Mouse (Mus musculus): ENCODE data around the gene Clec12b.

The Clec12b gene

DNA sequence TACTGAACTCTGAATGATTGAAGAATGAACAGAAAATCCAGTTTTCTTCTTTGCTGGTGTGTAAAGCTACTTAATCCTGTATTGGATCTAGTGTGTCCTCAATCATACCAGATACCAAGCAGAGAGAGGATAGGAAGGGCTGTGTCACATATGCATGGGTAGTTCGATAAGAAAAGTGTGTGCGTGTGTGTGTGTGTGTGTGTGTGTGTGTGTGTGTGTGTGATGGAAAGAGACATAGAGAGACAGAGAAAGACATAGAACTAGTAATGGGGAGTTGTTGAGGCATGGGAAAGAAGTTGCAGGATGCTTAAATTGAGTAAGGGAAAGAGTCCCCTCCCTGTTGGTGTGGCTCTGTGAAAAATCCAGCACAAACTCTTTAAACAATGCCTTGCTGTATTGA is at the start of gene Clec12b:
Clec12b (minus strand) TSS at position 101 of the 400 bp plus-strand sequence.
- DNase-seq (ENCODE audit: low read depth, low spot score) = no peak

DNA sequence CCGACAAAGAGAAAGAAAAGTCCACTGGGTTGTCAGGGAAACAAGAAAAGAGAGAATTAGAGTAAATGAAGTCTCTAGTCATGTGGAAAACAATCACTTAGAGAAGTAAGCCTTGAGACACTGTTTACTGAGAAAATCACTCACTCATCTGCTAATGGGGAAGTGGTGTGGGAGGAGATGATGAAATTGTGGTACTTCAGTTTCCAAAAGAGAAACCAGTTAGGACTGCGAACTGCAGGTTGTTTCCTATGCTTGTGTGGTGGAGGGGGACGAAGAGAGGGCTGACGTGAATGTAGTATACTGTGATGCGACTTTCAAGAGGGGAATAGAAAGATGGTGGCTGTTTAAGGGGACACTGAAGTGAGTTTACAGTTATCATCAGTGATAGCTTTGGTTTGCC is 48.6 kb upstream of the Clec12b start:
- DNase-seq (ENCODE audit: low read depth, low spot score) = no peak

DNA sequence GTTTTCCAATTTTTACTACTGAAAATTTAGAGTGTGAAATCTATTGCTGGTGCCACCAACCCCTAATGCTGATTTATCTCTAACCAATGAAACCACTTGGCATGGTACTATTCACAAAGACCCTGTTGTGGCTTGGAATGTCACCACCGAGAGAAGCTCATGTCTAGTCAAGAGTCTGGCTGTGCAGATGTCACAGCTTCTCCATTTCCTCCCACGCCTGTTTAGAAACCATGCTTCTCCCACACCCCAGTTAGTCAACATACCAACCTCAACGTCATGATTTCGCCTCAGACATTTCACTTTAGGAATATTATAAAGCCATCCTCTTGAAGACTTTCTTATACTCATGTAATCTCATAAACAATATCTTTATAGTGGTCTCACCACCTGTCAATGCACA is 41.6 kb upstream of the Clec12b start:
- DNase-seq (ENCODE audit: low read depth, low spot score) = no peak

DNA sequence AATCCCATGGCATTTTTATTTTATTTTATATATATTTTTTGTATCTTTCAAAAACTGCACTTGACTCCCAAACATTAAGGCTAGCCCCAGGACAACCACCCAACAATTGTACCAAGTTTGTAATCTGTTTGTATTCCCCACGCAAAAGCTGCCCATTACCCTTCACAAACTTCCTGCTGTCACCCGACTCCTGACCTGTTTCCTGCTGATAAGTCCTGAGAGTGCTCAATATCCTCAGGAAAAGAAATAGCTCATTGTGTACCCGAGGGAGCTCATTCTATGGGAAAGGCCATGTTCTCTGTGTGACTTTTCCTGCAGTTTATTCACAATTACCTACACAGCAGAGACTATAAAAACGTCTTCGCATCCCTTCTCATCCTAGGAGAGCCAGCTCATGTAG is 40.1 kb upstream of the Clec12b start:
- no peak for DNase-seq (ENCODE audit: low read depth, low spot score)

DNA sequence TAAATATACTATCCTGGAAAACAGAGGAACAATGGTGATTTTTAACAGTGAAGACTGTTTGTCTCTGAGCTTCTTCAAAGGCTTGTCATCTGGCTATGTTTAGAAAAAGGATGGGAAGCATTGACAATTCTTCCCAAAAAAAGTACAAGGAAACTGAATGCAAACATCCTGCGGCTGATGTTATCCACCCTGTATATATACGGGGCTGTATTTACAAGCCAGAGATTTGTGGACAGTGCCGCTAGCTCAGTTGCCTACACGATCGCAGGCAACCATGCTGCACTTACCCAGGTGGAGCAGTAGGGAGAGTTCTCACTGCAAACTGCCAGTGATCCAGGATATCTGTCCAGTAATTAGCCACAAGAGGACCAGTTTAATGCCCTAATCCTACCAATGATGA is 39.5 kb upstream of the Clec12b start:
- no peak for DNase-seq (ENCODE audit: low read depth, low spot score)

DNA sequence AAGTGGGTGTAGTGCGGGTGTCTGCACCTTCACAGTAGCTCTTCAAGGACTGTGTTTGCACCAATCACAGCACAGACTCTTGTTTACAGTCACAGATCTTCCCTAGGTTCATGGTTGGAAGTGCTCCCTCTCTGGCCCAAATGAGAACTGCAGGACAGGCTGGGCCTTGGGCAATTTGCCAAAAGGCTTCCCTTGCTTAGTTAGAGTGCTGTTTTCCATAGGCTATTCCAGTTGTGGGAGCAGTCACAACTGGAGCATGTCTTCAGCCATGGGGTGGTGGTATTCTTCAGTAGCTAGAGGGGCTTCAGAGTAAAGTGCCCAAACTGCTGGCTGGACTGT is 38.0 kb upstream of the Clec12b start:
- DNase-seq (ENCODE audit: low read depth, low spot score) = peak; percentile 34

DNA sequence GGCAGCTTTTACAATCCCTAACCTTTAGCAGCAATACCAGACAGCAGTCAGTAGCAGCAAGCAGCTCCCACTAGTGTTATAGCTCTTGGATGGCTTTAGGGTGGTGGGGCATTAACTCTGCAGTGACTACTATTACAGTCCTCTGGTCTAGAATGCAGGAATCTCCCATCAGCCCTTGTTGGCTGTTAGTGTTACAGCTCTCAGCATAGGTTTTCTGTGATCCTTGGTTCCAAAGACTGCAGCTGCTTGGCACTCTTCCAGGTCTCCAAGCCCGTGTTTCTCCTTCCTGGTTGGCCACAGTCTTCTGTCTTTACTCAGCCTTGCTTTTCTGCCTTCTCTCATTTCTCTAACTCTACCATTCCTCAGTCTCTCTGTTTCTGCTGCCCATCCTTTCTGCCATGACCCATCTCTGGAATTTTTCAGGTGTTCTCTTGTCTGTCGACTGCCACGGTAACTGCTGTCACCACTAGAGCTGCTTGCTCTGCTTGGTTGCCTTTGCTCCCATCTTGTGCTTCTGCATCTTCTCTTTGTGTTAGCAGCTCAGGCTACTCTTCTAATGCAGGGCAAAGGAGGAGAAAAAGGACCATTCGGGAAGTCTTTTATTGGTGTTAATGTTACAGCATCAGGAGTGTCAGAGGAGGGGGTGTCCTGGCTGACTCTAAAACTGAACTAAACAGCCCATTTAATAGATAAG is 37.5 kb upstream of the Clec12b start:
- DNase-seq (ENCODE audit: low read depth, low spot score) = no peak

DNA sequence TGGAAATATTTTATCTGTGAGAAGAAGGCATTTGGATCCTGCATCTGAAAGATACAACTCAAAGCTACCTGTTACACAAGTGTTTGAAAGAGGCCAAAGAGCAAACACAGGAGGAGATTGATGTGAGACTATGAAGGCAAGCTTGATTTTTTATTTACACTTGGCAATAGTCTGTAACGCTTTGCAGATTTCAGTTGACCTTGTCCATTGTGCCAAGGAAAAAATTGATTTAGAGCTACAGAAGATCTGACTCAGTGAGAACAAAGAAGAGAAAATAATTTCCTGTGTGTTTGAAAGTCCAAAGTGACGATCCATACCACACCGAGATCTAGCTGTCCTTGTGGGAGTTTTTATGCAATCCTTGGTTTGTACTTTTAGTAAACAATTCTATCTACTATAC is 36.6 kb upstream of the Clec12b start:
- no peak for DNase-seq (ENCODE audit: low read depth, low spot score)

DNA sequence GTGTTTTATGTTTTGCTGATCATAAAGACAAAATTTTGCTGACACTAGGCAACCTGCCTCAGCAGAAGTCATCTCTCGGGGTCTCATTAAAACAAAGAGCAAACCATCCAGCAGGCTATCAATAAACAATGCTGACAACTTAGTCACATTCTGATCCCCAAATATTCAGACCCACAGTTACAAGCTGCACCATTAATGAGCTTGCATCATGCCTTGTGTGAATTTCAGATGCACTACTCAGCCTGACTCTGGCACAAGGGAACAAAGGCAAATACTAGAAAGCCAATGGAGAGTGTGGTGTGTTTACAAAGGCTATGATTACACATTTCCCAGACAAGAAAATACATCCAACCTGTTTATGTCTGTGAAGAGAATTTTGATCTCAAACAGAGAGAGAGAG is 28.5 kb upstream of the Clec12b start:
- no peak for DNase-seq (ENCODE audit: low read depth, low spot score)

DNA sequence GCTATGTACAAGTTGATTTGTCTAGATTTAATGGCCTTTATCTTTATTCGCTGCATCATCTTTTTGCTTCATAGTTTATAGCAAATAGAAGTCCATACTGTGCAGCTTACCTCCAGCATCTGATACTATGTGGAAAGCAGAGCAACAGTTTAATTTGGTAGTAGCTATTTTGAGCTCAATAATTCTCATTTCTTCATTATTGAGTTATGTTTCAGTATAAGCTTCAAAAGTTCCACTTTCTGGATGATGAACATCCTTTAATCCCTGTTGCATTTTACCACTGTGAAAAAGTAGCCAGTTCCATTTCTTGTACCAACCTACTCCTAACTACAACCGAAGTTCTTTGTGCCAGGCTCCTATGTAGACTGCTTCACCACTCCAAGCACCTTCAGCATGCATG is 22.9 kb upstream of the Clec12b start, which contains the start of gene Clec9a:
Clec9a (plus strand) TSS at position 301 of the 400 bp plus-strand sequence.
- DNase-seq (ENCODE audit: low read depth, low spot score) = no peak

DNA sequence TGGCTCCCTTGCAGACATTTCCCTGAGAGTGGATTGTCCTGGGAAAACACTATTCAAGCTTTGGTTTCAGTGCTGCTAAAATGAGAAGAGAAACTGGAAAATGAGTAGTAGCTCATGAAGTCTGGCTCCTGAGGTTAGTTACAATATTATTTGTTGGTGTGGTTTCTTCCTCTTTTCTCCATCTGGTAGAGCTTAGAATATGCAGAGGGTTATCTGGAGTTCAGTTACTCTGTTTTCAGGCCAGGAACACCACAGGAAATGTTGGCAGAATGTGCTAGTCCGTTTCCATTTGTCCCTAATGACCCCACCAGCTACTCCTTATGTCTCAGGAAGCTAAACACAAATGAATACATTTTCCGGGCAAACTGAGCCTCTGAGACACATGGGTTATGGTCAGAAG is 21.6 kb upstream of the Clec12b start:
- DNase-seq (ENCODE audit: low read depth, low spot score) = no peak

DNA sequence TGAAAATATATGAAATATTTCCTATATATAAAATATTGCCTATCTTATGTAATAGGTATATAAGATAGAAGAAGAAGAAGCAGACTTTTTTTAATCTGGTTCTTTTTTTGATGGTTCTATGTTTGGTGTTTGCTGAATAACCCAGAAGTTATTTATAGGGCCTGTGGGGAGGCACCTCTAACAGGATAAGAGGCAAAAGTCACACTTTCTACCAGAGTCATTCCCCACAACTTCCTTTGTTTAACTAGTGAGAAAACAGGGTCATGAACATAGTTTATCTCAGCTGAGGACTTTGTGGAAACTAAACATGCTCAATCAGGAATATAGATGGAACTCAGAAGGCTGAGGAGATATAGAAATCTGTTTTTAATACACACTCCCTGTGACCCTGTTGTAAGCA is 20.3 kb upstream of the Clec12b start:
- DNase-seq (ENCODE audit: low read depth, low spot score) = no peak

DNA sequence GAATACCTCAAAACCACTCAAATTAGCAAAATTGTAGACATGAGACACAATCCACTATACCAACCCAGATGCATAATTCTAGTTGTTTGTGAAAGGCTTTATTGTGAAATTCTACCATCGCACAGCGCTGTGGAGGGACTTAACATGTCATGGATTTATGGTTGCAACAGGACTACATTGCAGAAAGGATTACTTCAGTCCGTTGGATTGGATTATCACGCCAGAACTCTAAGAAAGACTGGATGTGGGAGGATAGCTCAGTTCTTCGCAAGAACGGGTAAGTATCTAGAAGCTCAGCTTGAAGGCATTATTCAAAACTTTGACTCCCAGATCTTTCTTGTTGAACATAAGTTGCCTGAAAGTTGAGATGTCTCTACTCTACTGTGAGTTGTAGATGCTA is 17.7 kb upstream of the Clec12b start:
- no peak for DNase-seq (ENCODE audit: low read depth, low spot score)

DNA sequence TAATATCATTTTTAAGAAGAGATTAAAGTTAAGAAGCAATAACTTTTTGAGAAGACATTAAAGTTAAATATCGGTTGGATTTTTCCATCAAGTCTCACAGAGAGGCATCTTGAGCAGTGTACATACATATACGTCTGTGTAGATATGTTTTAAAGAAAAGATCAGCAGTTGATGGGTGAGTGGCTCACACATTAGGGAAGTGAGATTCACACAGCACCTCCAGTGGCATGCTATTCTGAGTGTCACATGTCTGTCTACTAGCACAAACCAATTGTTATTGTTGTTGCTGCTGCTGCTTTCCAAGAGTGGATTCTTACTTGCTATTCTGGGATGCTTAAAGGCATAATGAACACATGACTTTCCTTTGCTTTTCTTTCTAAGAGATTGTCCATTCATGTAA is 16.7 kb upstream of the Clec12b start:
- DNase-seq (ENCODE audit: low read depth, low spot score) = no peak

DNA sequence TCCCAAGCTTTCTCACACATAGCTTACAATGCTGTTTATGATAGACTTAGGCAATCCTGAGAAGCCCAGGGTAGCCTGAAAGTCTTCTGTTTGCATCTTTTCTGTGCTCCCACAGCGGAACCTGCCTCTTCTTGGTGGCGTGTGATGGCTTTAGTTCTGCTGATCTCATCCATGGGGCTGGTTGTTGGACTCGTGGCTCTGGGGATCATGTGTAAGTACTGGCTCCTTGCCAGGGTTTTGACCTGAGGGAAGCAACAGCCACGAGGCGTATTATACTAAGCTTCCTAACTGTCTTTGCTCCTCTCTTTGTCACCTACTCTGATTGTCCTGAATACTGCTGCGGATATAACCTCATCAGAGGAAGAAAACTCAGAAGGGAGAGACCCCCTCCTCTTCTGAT is 14.3 kb upstream of the Clec12b start:
- peak; percentile 8 for DNase-seq (ENCODE audit: low read depth, low spot score)

DNA sequence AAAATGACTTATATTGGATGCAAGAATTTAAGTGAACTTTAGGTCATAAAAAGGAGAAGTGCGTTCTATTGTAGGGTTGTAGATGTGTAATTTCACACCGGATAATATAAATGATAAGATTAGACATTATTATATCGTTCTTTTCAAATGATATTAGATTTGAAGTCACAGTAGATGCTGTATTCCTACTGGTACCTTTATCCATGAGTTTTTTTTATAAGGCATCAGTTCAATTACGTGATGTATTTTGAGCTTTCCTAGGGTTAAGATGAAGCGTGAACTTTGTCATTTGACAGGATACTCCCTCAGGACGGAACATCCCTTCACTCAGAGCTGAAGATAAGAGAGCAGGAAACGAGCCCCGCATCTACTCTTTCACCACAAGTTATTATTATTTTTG is 11.3 kb upstream of the Clec12b start, which contains the start of gene Clec1b:
Clec1b (plus strand) TSS at position 301 of the 400 bp plus-strand sequence.
- DNase-seq (ENCODE audit: low read depth, low spot score) = no peak

DNA sequence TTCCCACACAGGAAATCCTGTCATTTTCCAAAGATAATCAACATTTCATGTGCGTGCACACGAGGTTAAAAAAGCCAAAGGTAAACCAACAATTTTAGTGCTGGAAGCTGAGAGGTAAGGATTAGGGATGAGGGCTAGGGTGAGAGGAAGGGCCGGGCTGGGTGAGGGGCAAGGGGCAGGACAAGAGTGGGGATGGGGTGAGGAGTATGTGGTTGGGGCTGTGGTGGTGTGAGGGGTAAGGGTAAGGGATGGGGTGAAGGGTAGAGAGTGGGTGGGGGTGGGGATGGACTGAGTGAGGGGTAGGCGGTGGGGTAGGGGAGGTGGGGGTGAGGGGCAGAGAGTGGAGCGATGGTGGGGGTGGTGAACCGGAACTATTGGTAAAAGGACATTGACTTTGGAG is 8.1 kb upstream of the Clec12b start:
- no peak for DNase-seq (ENCODE audit: low read depth, low spot score)

DNA sequence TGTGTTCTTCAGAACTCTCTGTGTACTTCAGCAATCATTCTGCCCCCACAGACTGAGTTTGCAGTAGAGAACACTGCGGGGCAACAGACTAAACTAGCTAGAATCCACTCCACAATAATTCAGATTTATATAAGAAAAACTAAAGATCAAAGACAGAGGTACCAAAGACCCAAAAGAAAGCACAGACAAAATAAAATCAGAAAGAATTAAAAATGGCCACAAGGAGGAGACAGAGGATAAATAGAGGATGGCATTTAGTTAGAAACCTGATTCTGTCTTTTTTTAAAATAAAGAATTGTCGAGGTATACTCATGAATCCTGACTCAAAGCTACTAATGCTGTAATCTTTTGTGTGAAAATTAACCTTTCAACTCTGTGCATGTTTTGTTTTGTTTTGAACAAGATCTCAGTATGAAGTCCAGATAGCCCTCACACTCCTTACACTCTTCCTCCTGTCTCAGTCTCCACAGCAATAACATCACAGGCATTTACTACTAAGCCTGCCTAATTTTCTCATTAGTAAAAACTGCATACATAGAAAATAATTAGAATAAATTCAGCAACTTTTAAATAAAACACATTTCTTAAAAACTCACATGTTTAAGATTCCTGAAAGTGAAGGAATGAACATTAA is 7.5 kb upstream of the Clec12b start:
- no peak for DNase-seq (ENCODE audit: low read depth, low spot score)

DNA sequence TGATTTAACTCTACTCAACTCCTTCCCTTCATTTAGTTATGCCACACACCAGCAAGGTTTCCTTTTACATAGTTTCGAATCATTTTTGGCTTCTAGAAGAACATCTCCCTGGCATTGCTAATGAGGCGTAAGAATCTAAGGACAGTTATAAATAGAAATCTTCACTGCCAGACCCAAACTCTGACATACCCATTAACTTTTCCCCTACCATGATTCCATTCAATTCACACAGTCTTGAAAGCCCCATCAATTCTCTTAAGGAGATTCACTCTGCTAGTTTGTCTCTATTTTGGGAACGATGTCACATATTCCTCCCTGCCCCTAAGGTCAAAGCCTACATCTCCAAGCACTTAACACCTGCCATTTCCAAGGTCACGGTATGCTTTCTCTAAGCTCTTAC is 674 bp downstream of the Clec12b start:
- DNase-seq (ENCODE audit: low read depth, low spot score) = no peak

DNA sequence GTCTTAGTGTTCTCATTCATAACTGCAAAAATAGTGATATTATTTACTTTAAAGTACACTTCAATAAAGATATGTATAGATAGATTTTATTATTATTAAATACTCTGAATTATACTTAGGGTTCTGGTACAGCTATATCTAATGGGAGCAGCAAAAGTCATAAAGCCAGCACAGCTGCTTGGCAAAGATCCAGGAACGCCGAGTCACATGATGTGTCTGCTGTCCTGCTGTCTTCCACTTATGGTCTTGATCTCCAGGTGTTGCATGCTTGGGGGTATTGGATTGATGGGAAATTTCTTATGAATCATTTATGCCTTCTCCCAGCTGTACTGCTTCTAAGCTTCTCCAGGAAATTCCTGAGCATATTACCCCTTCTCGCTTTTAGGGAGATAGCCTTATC is 2.2 kb downstream of the Clec12b start:
- no peak for DNase-seq (ENCODE audit: low read depth, low spot score)

DNA sequence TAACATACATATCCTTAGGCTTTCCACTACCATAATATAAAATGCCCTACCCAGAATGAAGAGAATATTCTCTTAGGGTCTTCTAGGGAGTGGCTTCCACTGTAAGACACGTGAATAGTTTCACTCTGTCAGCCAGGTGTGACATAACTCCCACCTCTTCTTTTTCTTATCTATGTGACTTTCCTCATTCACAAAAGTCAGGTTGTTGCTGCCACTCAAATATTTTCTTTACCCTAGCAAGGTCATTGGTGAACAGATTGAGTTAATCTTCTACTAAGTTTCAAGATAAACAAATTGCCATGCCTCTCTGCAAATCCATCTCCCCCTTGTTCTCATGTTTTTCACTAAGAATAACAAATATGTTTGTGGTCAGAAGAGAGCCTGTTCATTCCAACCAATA is 3.9 kb downstream of the Clec12b start:
- DNase-seq (ENCODE audit: low read depth, low spot score) = no peak

DNA sequence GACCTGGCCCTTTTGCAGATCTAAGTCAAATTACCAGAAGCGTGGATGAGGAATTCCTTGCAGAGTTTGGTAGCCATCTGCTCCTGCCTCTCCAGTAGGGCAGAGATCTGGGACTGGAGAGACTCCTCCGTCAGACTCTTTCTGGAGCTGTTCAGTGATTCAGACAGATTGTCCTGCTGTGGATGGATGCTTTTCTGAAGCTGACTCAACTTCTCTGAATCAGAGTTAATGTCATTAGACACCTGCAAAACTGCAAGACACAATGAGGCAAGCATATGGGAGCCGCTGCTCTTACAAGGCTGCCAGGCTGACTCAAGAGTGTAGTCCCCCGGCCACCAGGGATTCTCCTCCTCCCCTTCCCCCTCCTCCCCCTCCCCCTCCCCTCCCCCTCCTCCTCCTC is 5.2 kb downstream of the Clec12b start:
- no peak for DNase-seq (ENCODE audit: low read depth, low spot score)

DNA sequence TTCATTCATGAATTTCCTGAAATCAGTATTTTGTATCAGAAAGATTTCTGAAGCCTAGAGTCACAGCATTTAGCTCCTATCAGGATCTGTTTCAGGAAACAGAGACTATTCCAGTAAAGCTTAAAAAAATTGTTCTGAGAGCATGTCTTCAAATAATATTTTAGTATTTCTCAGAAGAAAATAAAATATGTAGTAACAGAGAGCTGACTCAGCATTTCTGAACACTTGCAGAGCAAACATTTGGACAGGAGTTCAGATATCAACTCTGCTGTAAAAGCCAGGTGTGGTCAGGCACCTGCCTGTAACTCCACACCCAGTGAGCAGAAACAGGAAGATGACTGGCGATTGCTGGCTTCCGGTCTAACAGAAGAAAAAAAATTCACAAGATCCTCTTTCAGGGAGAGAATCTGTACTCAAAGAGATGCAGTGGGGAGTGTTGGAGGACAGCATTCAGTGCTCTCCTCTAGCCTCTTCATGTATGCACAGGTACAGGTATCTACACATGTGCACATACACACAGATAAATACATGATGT is 10.7 kb downstream of the Clec12b start:
- no peak for DNase-seq (ENCODE audit: low read depth, low spot score)
